ENCODE assay signal across 27 mouse cellular contexts in the genomic region with DNA sequence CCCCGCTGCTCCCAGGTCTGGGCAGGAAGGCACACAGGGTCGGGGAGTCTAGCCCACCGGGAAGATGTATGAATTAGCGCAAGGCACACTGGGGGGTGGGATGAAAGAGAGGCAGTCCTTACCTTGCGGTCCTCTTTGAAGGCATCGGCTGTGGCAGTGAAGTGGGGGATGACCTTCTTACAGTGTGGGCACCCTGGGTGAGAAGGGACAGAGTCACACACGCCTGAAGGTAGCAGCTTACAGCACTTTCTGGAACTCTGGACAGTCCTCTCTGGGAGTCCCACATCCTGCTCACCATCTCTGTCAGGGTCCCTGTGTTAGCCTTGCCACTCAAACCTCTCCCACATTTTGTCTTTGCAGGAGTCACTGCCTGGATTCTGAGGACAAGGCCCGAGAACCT.
"Had no signal": no experiment of that assay in that cellular context is flagged by ENCODE, and none has a peak within 500 bp of the region (broad histone marks: within the 10 kb centered on the region; RNA-seq: fewer than 3 reads in every experiment).

No protein-coding gene starts in this region.

- H3K27me3 ChIP-seq: embryonic facial prominence, embryonic 12.5 days; embryonic facial prominence, embryonic 13.5 days; embryonic facial prominence, embryonic 15.5 days; forebrain, embryonic 12.5 days; forebrain, embryonic 13.5 days; forebrain, embryonic 15.5 days had no signal

- H3K9me3 ChIP-seq: embryonic facial prominence, embryonic 10.5 days; embryonic facial prominence, embryonic 12.5 days; embryonic facial prominence, embryonic 13.5 days; embryonic facial prominence, embryonic 15.5 days; forebrain, embryonic 10.5 days; forebrain, embryonic 12.5 days; forebrain, embryonic 13.5 days; forebrain, embryonic 15.5 days had no signal

- H3K9ac ChIP-seq: embryonic facial prominence, embryonic 12.5 days; embryonic facial prominence, embryonic 13.5 days; embryonic facial prominence, embryonic 15.5 days; forebrain, embryonic 12.5 days; forebrain, embryonic 13.5 days; forebrain, embryonic 15.5 days; forebrain, postnatal 0 days had no signal

- H3K4me1 ChIP-seq: embryonic facial prominence, embryonic 12.5 days; forebrain, embryonic 10.5 days; forebrain, embryonic 12.5 days; forebrain, embryonic 13.5 days; forebrain, embryonic 15.5 days had no signal

- ATAC-seq: forebrain, embryonic 13.5 days; forebrain, embryonic 14.5 days; forebrain, embryonic 15.5 days; forebrain, embryonic 16.5 days; forebrain, postnatal 0 days had no signal

- DNase-seq: cerebellum, adult 2 months; cerebellum, adult 8-10 months; cerebellum, adult 9-10 months; cerebellum, adult 9-11 months; cerebellum, postnatal 14 days; cerebellum, postnatal 25 days; cerebellum, postnatal 36 days; embryo, embryonic 11 days; gastrocnemius, adult 2 months; gastrocnemius, postnatal 10 days; gastrocnemius, postnatal 14 days; gastrocnemius, postnatal 25 days; gastrocnemius, postnatal 36 days; heart, adult 18-20 months; heart, adult 2 months had no signal

- H3K36me3 ChIP-seq: forebrain, embryonic 15.5 days had no signal

- H3K4me3 ChIP-seq: embryonic facial prominence, embryonic 10.5 days; embryonic facial prominence, embryonic 12.5 days; embryonic facial prominence, embryonic 13.5 days; embryonic facial prominence, embryonic 15.5 days; erythroblast, embryonic 14.5 days; forebrain, embryonic 10.5 days; forebrain, embryonic 12.5 days; forebrain, embryonic 13.5 days; forebrain, embryonic 15.5 days; gastrocnemius, adult 2 months; heart, adult 2 months had no signal

- H3K27ac ChIP-seq: embryonic facial prominence, embryonic 10.5 days; embryonic facial prominence, embryonic 12.5 days; embryonic facial prominence, embryonic 13.5 days; embryonic facial prominence, embryonic 15.5 days; forebrain, embryonic 10.5 days; forebrain, embryonic 12.5 days; forebrain, embryonic 13.5 days; forebrain, embryonic 15.5 days; gastrocnemius, adult 2 months; heart, adult 2 months had no signal

- H3K4me2 ChIP-seq: embryonic facial prominence, embryonic 12.5 days; embryonic facial prominence, embryonic 13.5 days; embryonic facial prominence, embryonic 15.5 days; forebrain, embryonic 12.5 days; forebrain, embryonic 13.5 days; forebrain, embryonic 15.5 days had no signal
